Mouse (Mus musculus) spleen, postnatal 4 days (tissue): Measurements from ENCODE around the gene Fam189a1.

Experiments used
- DNase-seq, 2 experiments: peaks; one replicate each; pipeline ENCODE4 v3.0.0; 2022; ENCODE audit warnings: low spot score in 2 of 2

Fam189a1 gene

GRCm38 (mm10) chr7:65156514-65156911 lies at the start of gene Fam189a1:
Gene Fam189a1, minus strand, starts transcription at chr7:65156570.
- DNase-seq: no peak

GRCm38 (mm10) chr7:65206021-65206420 lies 49.7 kb upstream of the Fam189a1 start:
- no peak for DNase-seq

- no peak for DNase-seq
These were observed 46.3 kb upstream of the Fam189a1 start for GRCm38 (mm10) chr7:65202719-65203118.

- no peak for DNase-seq
These were observed 24.3 kb upstream of the Fam189a1 start for GRCm38 (mm10) chr7:65180694-65181093.

- no peak for DNase-seq
These were observed 14.4 kb upstream of the Fam189a1 start for GRCm38 (mm10) chr7:65170762-65171161.

GRCm38 (mm10) chr7:65157031-65158025 lies 958 bp upstream of the Fam189a1 start:
- DNase-seq: no peak

- DNase-seq: peak in 1 of 2 experiments; percentile 14
These were observed 499 bp downstream of the Fam189a1 start for GRCm38 (mm10) chr7:65155628-65156513.

GRCm38 (mm10) chr7:65154576-65154975 lies 1.8 kb downstream of the Fam189a1 start:
- DNase-seq: no peak

- DNase-seq: no peak
These were observed 2.5 kb downstream of the Fam189a1 start for GRCm38 (mm10) chr7:65153846-65154245.

GRCm38 (mm10) chr7:65151526-65151925 lies 4.8 kb downstream of the Fam189a1 start:
- DNase-seq: no peak

GRCm38 (mm10) chr7:65149040-65149439 lies 7.3 kb downstream of the Fam189a1 start:
- DNase-seq: no peak

GRCm38 (mm10) chr7:65144881-65145280 lies 11.5 kb downstream of the Fam189a1 start:
- no peak for DNase-seq

GRCm38 (mm10) chr7:65141907-65142698 lies 14.3 kb downstream of the Fam189a1 start:
- no peak for DNase-seq

GRCm38 (mm10) chr7:65140832-65141231 lies 15.5 kb downstream of the Fam189a1 start:
- DNase-seq: no peak

- no peak for DNase-seq
These were observed 16.3 kb downstream of the Fam189a1 start for GRCm38 (mm10) chr7:65140099-65140498.

GRCm38 (mm10) chr7:65123766-65124165 lies 32.6 kb downstream of the Fam189a1 start:
- no peak for DNase-seq

GRCm38 (mm10) chr7:65116903-65117302 lies 39.5 kb downstream of the Fam189a1 start:
- no peak for DNase-seq

- DNase-seq: no peak
These were observed 41.0 kb downstream of the Fam189a1 start for GRCm38 (mm10) chr7:65115366-65115765.

- no peak for DNase-seq
These were observed 44.7 kb downstream of the Fam189a1 start for GRCm38 (mm10) chr7:65111664-65112063.

GRCm38 (mm10) chr7:65105566-65105965 lies 50.8 kb downstream of the Fam189a1 start:
- no peak for DNase-seq

GRCm38 (mm10) chr7:65105097-65105467 lies 51.3 kb downstream of the Fam189a1 start:
- DNase-seq: no peak
